Mouse (Mus musculus) embryonic facial prominence, embryonic 13.5 days (tissue): ENCODE data around the gene Mrpl47. TPM values are rescaled to one million over a fixed set of nuclear protein-coding genes. Genes with fewer than 3 reads are reported as not detected.

Source experiments
- ATAC-seq: fragments of 200-750 bp; cut with Nextera tagmentation; 2 replicates; pipeline ENCODE4 v1.8.0; 2017; ENCODE audit warnings: low read depth; ENCODE audit not compliant: insufficient number of reproducible peaks, insufficient read depth, low FRiP score, low TSS enrichment
- H3K27ac ChIP-seq: fragments of 300-500 bp; sonication (generic); 2 replicates; pipeline ENCODE4 v1.5.1; 2015; ENCODE audit warnings: moderate library complexity, mild to moderate bottlenecking, inconsistent platforms
- H3K27me3 ChIP-seq: fragments of 300-500 bp; sonication (generic); 2 replicates; pipeline ENCODE4 v1.6.1; 2015; ENCODE audit warnings: mild to moderate bottlenecking, inconsistent platforms
- H3K36me3 ChIP-seq: fragments of 300-500 bp; sonication (generic); 2 replicates; pipeline ENCODE4 v1.6.1; 2015; ENCODE audit warnings: mild to moderate bottlenecking, inconsistent platforms
- H3K4me1 ChIP-seq: fragments of 300-500 bp; sonication (generic); 2 replicates; pipeline ENCODE4 v1.6.1; 2015; ENCODE audit warnings: inconsistent platforms
- H3K4me2 ChIP-seq: fragments of 300-500 bp; sonication (generic); 2 replicates; pipeline ENCODE4 v1.6.1; 2015; ENCODE audit warnings: moderate library complexity, mild to moderate bottlenecking, inconsistent platforms
- H3K4me3 ChIP-seq: fragments of 300-500 bp; sonication (generic); 2 replicates; pipeline ENCODE4 v1.5.1; 2015; ENCODE audit warnings: mild to moderate bottlenecking, inconsistent platforms
- H3K9ac ChIP-seq: fragments of 300-500 bp; sonication (generic); 2 replicates; pipeline ENCODE4 v1.6.1; 2015; ENCODE audit warnings: mild to moderate bottlenecking, inconsistent platforms
- H3K9me3 ChIP-seq: fragments of 300-500 bp; sonication (generic); 2 replicates; pipeline ENCODE4 v1.6.1; 2016; ENCODE audit warnings: inconsistent platforms
- WGBS: fragments of 180-500 bp; shearing (Covaris S2); methylation state at CpG from one replicate; pipeline ENCODE4 v1.1.7; 2015; ENCODE audit warnings: mixed read lengths; 5-methylcytosine and 5-hydroxymethylcytosine counted together
- polyA plus RNA-seq: library from polyadenylated mRNA; unstranded; fragments of >200 nt; fragmentation: Nextera tagmentation; extraction: Ambion mirVana; gene quantifications from 2 replicates; pipeline ENCODE4 v1.2.1, GENCODE M21; 2015

Mrpl47 gene
- polyA plus RNA-seq, 1 experiment from 2014 or later, result 35.8 TPM

DNA sequence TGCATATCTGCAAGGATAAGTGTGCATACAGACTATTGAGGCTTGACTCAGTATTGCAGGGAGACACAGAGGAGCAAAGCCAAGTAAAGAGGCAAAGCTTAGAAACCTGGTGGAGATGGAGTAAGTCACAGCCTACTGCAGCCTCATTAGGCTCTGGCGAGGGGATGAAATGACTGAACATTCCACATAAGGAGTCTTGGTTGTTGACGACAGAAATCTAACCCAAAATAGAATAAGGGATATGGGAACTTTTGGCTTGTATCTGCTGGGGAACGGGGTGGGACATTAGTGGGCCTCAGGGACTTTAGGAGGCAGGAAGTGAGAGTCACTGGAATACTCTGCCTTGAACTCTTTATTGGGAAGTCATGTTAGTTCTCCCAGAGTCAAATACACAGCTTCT, 52.8 kb downstream of the Mrpl47 start:
- Histone ChIP-seq H3K9me3 (no peaks in the 10 kb centered on the region), H3K4me1 (no peaks in the 10 kb centered on the region), H3K4me3 (no peak overlapping the region), H3K36me3 (no peaks in the 10 kb centered on the region), H3K27me3 (no peaks in the 10 kb centered on the region), H3K9ac (no peak overlapping the region), H3K27ac (no peak overlapping the region), H3K4me2 (no peak overlapping the region)
- ATAC-seq, result no peak
- 77% methylated on average over 3 of the region's 3 CpGs for WGBS

DNA sequence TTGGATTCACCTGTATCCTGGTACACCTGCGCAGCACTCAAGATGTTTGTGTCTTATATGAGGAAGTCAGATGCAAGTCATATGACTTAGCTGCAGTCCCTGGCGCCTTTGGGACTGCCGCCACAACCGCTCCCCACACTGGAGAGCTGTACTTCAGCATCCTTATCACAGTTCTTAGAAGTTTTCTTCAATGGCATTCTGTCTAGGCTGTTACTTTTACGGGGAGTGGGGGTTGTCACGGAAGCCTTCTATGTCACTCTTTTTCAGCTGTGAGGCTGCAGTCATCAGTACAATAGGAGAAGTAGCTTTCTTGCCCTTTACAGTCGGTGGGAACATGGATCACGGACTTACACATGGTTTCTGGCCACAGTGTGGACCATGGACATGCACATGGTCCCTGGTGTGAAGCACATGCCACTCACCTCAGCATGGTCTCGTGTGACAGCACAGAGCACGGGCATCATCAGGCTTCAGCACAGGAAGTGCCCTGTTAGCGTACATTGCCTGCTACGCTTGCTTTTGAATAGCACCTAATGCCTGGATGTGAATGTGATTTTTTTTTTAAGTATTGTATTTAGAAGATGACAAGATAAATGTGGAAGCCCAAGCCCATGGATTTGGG, 54.4 kb downstream of the Mrpl47 start:
- no peak for ATAC-seq
- no peaks in the 10 kb centered on the region for H3K27me3 ChIP-seq
- H3K36me3 ChIP-seq, result no peaks in the 10 kb centered on the region
- H3K9me3 ChIP-seq, result no peaks in the 10 kb centered on the region
- WGBS, result 75% methylated on average over 12 of the region's 12 CpGs
- H3K4me2 ChIP-seq, result no peak overlapping the region
- no peak overlapping the region for H3K9ac ChIP-seq
- H3K4me1 ChIP-seq, result no peaks in the 10 kb centered on the region
- no peak overlapping the region for H3K4me3 ChIP-seq
- no peak overlapping the region for H3K27ac ChIP-seq

DNA sequence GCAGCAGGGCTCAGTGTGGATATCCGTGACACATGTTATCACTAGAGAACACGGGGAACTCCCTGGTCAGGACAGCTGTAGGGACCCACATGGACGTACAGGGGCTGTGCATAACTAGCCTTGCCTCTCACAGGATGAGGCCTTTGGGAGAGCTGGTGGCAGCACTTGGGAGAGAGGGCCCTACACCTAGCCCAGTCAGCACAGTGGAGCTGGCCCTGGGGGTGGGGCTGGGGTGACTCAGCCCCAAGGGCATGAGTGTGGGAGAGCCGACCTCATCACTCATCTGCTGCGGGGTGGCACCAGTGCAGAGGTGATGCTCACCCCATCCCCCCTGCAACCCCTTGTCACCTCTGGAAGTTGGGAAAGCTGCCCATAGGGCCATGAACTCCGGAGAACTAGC, 61.0 kb downstream of the Mrpl47 start:
- 85% methylated on average over 6 of the region's 6 CpGs for WGBS
- Histone ChIP-seq H3K9ac (no peak overlapping the region), H3K9me3 (no peaks in the 10 kb centered on the region), H3K4me1 (no peaks in the 10 kb centered on the region), H3K4me3 (no peak overlapping the region), H3K36me3 (no peaks in the 10 kb centered on the region), H3K27ac (no peak overlapping the region), H3K4me2 (no peak overlapping the region), H3K27me3 (no peaks in the 10 kb centered on the region)
- ATAC-seq, result no peak

Other genes with a start within 250 kb of the Mrpl47 start
- gene Kcnmb3, start 245.4 kb downstream of the Mrpl47 start, polyA plus RNA-seq, result 0.21 TPM in 1 of 2 replicates, not detected in the other
- 42.4 and 46.7 TPM in 2 replicates for gene Zfp639, start 227.3 kb downstream of the Mrpl47 start, polyA plus RNA-seq
- gene Mfn1, start 208.1 kb downstream of the Mrpl47 start, polyA plus RNA-seq, result 30.3 and 33.2 TPM in 2 replicates
- 78.8 and 79.2 TPM in 2 replicates for gene Gnb4, start 121.0 kb downstream of the Mrpl47 start, polyA plus RNA-seq
- gene Actl6a, start 31.3 kb downstream of the Mrpl47 start, polyA plus RNA-seq, result 164 and 186 TPM in 2 replicates
- gene Ndufb5, start 615 bp downstream of the Mrpl47 start, polyA plus RNA-seq, result 325 and 339 TPM in 2 replicates
- 5.9 and 6.6 TPM in 2 replicates for gene Usp13, start 79.9 kb upstream of the Mrpl47 start, polyA plus RNA-seq